Mouse (Mus musculus): ENCODE results near the gene Smarca2.

DNA sequence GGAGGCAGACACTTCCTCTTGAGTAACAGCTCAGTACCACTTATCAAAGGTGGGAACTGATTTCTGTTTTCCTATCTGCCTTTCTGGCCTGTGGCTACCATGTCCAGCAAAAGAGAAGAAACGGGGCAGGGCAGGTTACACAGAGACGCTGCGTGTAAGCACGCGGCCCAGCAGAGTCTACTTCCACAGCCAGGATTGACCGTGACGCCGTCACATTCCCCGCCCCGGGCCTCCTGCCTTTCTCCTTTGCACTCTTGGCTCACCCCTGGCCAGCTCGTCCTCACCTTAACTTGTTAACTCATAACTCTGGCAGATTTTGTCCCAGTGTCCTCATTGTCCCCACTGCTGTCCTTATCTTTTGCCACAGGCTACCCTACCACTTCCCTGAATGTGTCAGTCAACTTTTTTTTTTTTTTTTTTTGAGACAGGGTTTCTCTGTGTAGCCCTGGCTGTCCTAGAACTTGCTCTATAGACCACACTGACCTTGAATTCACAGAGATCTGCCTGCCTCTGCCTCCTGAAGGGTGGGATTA lies 167.3 kb downstream of the Smarca2 start:
- TF ChIP-seq EP300 (IDR thresholded peaks at IDR 0.05; ENCODE audit: low read depth) (no peak), CTCF (IDR thresholded peaks at IDR 0.05; ENCODE audit: low read depth) (no peak)

All from liver, embryonic 14.5 days (tissue).